Mouse (Mus musculus) 416B (cell line): ENCODE measurements around the gene Proser3.

Experiments used
- DNase-seq: peaks from one replicate; pipeline ENCODE4 v3.0.0; 2011; ENCODE audit warnings: low read depth

Proser3 gene

GRCm38 (mm10) chr7:30579950-30580349 is 27.9 kb upstream of the Proser3 start:
- DNase-seq = no peak

GRCm38 (mm10) chr7:30572969-30573368 is 20.9 kb upstream of the Proser3 start:
- no peak for DNase-seq

GRCm38 (mm10) chr7:30572389-30572788 is 20.3 kb upstream of the Proser3 start:
- DNase-seq = no peak

- no peak for DNase-seq
Observed at GRCm38 (mm10) chr7:30567555-30567954, 15.5 kb upstream of the Proser3 start.

GRCm38 (mm10) chr7:30566033-30566432 is 13.9 kb upstream of the Proser3 start:
- DNase-seq = no peak

- no peak for DNase-seq
Observed at GRCm38 (mm10) chr7:30564970-30565571, 13.0 kb upstream of the Proser3 start, which contains the start of gene Igflr1. Igflr1 (plus strand) TSS chr7:30565427.

- DNase-seq = no peak
Observed at GRCm38 (mm10) chr7:30563906-30564280, 11.8 kb upstream of the Proser3 start.

- DNase-seq = peak; percentile 99
Observed at GRCm38 (mm10) chr7:30563117-30563905, 11.2 kb upstream of the Proser3 start, which contains the start of the genes U2af1l4, Gm49396 and Psenen. U2af1l4 (plus strand) TSS chr7:30563301. Gm49396 (plus strand) TSS chr7:30563344. Psenen (minus strand) TSS chr7:30563627.

GRCm38 (mm10) chr7:30562526-30563116 is 10.5 kb upstream of the Proser3 start:
- DNase-seq = no peak

GRCm38 (mm10) chr7:30560296-30560695 is 8.2 kb upstream of the Proser3 start:
- no peak for DNase-seq

- peak; percentile 99 for DNase-seq
Observed at GRCm38 (mm10) chr7:30559443-30559954, 7.4 kb upstream of the Proser3 start, which contains the start of gene Lin37. Lin37 (minus strand) TSS chr7:30559838.

GRCm38 (mm10) chr7:30558656-30559442 is 6.8 kb upstream of the Proser3 start:
- DNase-seq = no peak

GRCm38 (mm10) chr7:30557901-30558514 is 5.9 kb upstream of the Proser3 start:
- no peak for DNase-seq

GRCm38 (mm10) chr7:30556894-30557536 is 4.9 kb upstream of the Proser3 start:
- peak; percentile 46 for DNase-seq

GRCm38 (mm10) chr7:30553810-30554584 is 1.9 kb upstream of the Proser3 start:
- DNase-seq = no peak

- DNase-seq = peak; percentile 38
Observed at GRCm38 (mm10) chr7:30553021-30553589, 1.0 kb upstream of the Proser3 start.

- peak; percentile 90 for DNase-seq
Observed at GRCm38 (mm10) chr7:30551445-30552101, 526 bp downstream of the Proser3 start.

GRCm38 (mm10) chr7:30550603-30551002 is 1.5 kb downstream of the Proser3 start:
- no peak for DNase-seq

GRCm38 (mm10) chr7:30549880-30550279 is 2.2 kb downstream of the Proser3 start:
- no peak for DNase-seq
